Mouse (Mus musculus) forebrain, embryonic 14.5 days (tissue): ENCODE measurements around the gene C2cd4d. TPM values are rescaled to one million over a fixed set of nuclear protein-coding genes. Genes with fewer than 3 reads are reported as not detected.

Experiments used
- ATAC-seq: fragments of 200-750 bp; cut with Nextera tagmentation; 2 replicates; pipeline ENCODE4 v1.8.0; 2017; ENCODE audit warnings: mild to moderate bottlenecking, moderate library complexity
- DNase-seq: peaks from one replicate; pipeline ENCODE4 v3.0.0-alpha.2; 2015; ENCODE audit warnings: low spot score
- H3K27ac ChIP-seq: fragments of 300-500 bp; sonication (generic); 2 replicates; pipeline ENCODE4 v1.5.1; 2014; ENCODE audit warnings: low read depth, mild to moderate bottlenecking, control low read depth, low read length, moderate library complexity
- H3K27me3 ChIP-seq: fragments of 300-500 bp; sonication (generic); replicated peaks from 2 replicates; pipeline ENCODE4 v1.6.1; 2014; ENCODE audit warnings: low read length, control low read depth, mixed read lengths; ENCODE audit not compliant: control insufficient read depth, insufficient read depth
- H3K36me3 ChIP-seq: fragments of 300-500 bp; sonication (generic); 2 replicates; pipeline ENCODE4 v1.6.1; 2014; ENCODE audit warnings: low read length, control low read depth; ENCODE audit not compliant: control insufficient read depth, insufficient read depth
- H3K4me1 ChIP-seq: fragments of 300-500 bp; sonication (generic); 2 replicates; pipeline ENCODE4 v1.6.1; 2014; ENCODE audit warnings: antibody characterized with exemption, low read length, control low read depth; ENCODE audit not compliant: control insufficient read depth, insufficient read depth
- H3K4me2 ChIP-seq: fragments of 300-500 bp; sonication (generic); 2 replicates; pipeline ENCODE4 v1.6.1; 2014; ENCODE audit warnings: mild to moderate bottlenecking, control low read depth, low read length
- H3K4me3 ChIP-seq: fragments of 300-500 bp; sonication (generic); 2 replicates; pipeline ENCODE4 v1.5.1; 2014; ENCODE audit warnings: low read depth, low read length, control low read depth
- H3K9ac ChIP-seq: fragments of 300-500 bp; sonication (generic); 2 replicates; pipeline ENCODE4 v1.6.1; 2014; ENCODE audit warnings: mild to moderate bottlenecking, low read length, control low read depth, moderate library complexity
- H3K9me3 ChIP-seq: fragments of 300-500 bp; sonication (generic); replicated peaks from 2 replicates; pipeline ENCODE4 v1.6.1; 2016; ENCODE audit warnings: low read length, control low read depth, mixed read lengths; ENCODE audit not compliant: control insufficient read depth
- WGBS: fragments of 180-500 bp; shearing (Covaris S2); extraction: QIAGEN DNeasy Blood & Tissue Kit; methylation state at CpG from one replicate; pipeline ENCODE4 v1.1.7; 2014; 5-methylcytosine and 5-hydroxymethylcytosine counted together
- polyA plus RNA-seq: library from polyadenylated mRNA; unstranded; fragments of >200 nt; fragmentation: Nextera tagmentation; extraction: Ambion mirVana; gene quantifications from 2 replicates; pipeline ENCODE4 v1.2.1, GENCODE M21; 2014

Gene C2cd4d
- polyA plus RNA-seq, 1 experiment from 2014 or later = 1.5 TPM

- no peak overlapping the region for H3K4me2 ChIP-seq
- DNase-seq = no peak
- no peaks in the 10 kb centered on the region for H3K27me3 ChIP-seq
- H3K36me3 ChIP-seq = no peaks in the 10 kb centered on the region
- WGBS = 86% methylated on average over 5 of the region's 5 CpGs
- H3K9ac ChIP-seq = no peak overlapping the region
- H3K27ac ChIP-seq = no peak overlapping the region
- ATAC-seq = no peak
- no peaks in the 10 kb centered on the region for H3K9me3 ChIP-seq
- no peak overlapping the region for H3K4me3 ChIP-seq
- H3K4me1 ChIP-seq = no peaks in the 10 kb centered on the region
Observed at GRCm38 (mm10) chr3:94382308-94382707, 20.1 kb downstream of the C2cd4d start.

DNA sequence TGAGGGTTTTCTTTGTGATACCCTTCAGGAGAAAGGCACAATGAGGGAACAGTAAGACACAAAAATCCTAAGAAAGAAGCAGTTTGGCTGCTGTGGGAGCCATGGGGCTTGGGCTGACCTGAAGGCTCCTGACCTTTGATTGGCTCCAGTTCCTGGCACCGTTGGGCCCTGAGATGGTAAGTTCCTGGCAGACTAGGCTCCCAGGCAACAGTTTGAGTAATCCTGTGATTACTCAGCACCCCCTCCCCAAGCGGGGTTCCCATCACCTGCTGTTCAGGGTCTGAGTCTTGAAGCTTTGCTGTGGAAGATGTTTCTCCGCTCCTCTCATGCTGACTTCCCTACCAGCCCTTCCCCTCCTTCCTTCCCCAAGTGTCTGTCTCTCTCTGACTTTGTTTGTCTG, 21.2 kb downstream of the C2cd4d start:
- ATAC-seq (no peak), DNase-seq (no peak)
- Histone ChIP-seq H3K9me3 (no peaks in the 10 kb centered on the region), H3K27me3 (no peaks in the 10 kb centered on the region), H3K4me3 (no peak overlapping the region), H3K36me3 (no peaks in the 10 kb centered on the region), H3K4me1 (no peaks in the 10 kb centered on the region), H3K9ac (no peak overlapping the region), H3K4me2 (no peak overlapping the region), H3K27ac (no peak overlapping the region)
- WGBS = 67% methylated on average over 3 of the region's 3 CpGs

- H3K9me3 ChIP-seq = no peaks in the 10 kb centered on the region
- no peak overlapping the region for H3K27ac ChIP-seq
- H3K4me3 ChIP-seq = no peak overlapping the region
- whole genome bisulfite sequencing = 65% methylated on average over 4 of the region's 4 CpGs
- H3K4me1 ChIP-seq = no peaks in the 10 kb centered on the region
- no peak overlapping the region for H3K4me2 ChIP-seq
- H3K36me3 ChIP-seq = no peaks in the 10 kb centered on the region
- no peak overlapping the region for H3K9ac ChIP-seq
- H3K27me3 ChIP-seq = no peaks in the 10 kb centered on the region
- ATAC-seq = no peak
- DNase-seq = no peak
Observed at GRCm38 (mm10) chr3:94386671-94387070, 24.4 kb downstream of the C2cd4d start.

- H3K36me3 ChIP-seq = no peaks in the 10 kb centered on the region
- DNase-seq (no peak), ATAC-seq (no peak)
- 94% methylated on average over 10 of the region's 10 CpGs for WGBS
- no peaks in the 10 kb centered on the region for H3K4me1 ChIP-seq
- H3K9me3 ChIP-seq = no peaks in the 10 kb centered on the region
- H3K27me3 ChIP-seq = no peaks in the 10 kb centered on the region
- no peak overlapping the region for H3K4me2 ChIP-seq
- H3K4me3 ChIP-seq = no peak overlapping the region
- no peak overlapping the region for H3K27ac ChIP-seq
- no peak overlapping the region for H3K9ac ChIP-seq
Observed at GRCm38 (mm10) chr3:94387391-94387790, 25.2 kb downstream of the C2cd4d start.

DNA sequence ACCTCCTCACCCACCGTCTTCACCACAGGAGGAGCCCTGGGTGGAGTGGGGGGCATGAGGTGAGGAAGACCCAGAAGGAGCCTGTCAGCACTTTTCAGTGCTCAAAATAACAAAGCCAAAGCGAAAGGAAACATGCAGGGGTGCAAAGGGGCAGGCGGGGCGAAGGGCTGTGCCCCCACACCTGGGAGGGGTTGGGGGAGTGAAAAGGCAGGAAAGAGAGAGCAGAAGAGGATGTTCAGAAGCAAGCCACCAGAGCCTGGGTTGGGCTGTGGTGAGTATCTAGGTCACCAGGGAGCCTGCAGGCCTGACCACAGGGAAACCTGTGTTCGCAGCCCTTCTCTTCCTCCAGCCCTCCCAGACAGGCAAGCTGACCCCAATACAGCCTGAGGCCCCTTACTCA, 25.8 kb downstream of the C2cd4d start:
- Histone ChIP-seq H3K36me3 (no peaks in the 10 kb centered on the region), H3K4me3 (no peak overlapping the region), H3K9me3 (no peaks in the 10 kb centered on the region), H3K4me2 (no peak overlapping the region), H3K27ac (no peak overlapping the region), H3K4me1 (no peaks in the 10 kb centered on the region), H3K27me3 (no peaks in the 10 kb centered on the region), H3K9ac (no peak overlapping the region)
- DNase-seq (no peak), ATAC-seq (no peak)
- 92% methylated on average over 5 of the region's 5 CpGs for WGBS

- no peak for ATAC-seq
- H3K4me2 ChIP-seq = no peak overlapping the region
- H3K4me1 ChIP-seq = no peaks in the 10 kb centered on the region
- H3K36me3 ChIP-seq = no peaks in the 10 kb centered on the region
- no peak overlapping the region for H3K9ac ChIP-seq
- H3K27me3 ChIP-seq = no peaks in the 10 kb centered on the region
- no peak overlapping the region for H3K4me3 ChIP-seq
- 95% methylated on average over 16 of the region's 16 CpGs for WGBS
- no peak for DNase-seq
- no peaks in the 10 kb centered on the region for H3K9me3 ChIP-seq
- H3K27ac ChIP-seq = no peak overlapping the region
Observed at GRCm38 (mm10) chr3:94389420-94389819, 27.2 kb downstream of the C2cd4d start.

- H3K4me2 ChIP-seq = no peak overlapping the region
- no peaks in the 10 kb centered on the region for H3K9me3 ChIP-seq
- no peaks in the 10 kb centered on the region for H3K4me1 ChIP-seq
- 87% methylated on average over 5 of the region's 5 CpGs for WGBS
- no peak overlapping the region for H3K4me3 ChIP-seq
- ATAC-seq (no peak), DNase-seq (no peak)
- no peak overlapping the region for H3K27ac ChIP-seq
- H3K9ac ChIP-seq = no peak overlapping the region
- H3K36me3 ChIP-seq = no peaks in the 10 kb centered on the region
- H3K27me3 ChIP-seq = no peaks in the 10 kb centered on the region
Observed at GRCm38 (mm10) chr3:94391001-94391400, 28.8 kb downstream of the C2cd4d start.

- Histone ChIP-seq H3K4me1 (no peaks in the 10 kb centered on the region), H3K27ac (no peak overlapping the region), H3K9me3 (no peaks in the 10 kb centered on the region), H3K9ac (no peak overlapping the region), H3K4me2 (no peak overlapping the region), H3K27me3 (no peaks in the 10 kb centered on the region), H3K36me3 (no peaks in the 10 kb centered on the region), H3K4me3 (no peak overlapping the region)
- ATAC-seq (no peak), DNase-seq (no peak)
- WGBS = 87% methylated on average over 2 of the region's 2 CpGs
Observed at GRCm38 (mm10) chr3:94392128-94392527, 29.9 kb downstream of the C2cd4d start.

- DNase-seq (no peak), ATAC-seq (no peak)
- WGBS = 80% methylated on average over 4 of the region's 4 CpGs
- Histone ChIP-seq H3K9me3 (no peaks in the 10 kb centered on the region), H3K4me3 (no peak overlapping the region), H3K9ac (no peak overlapping the region), H3K4me2 (no peak overlapping the region), H3K27ac (no peak overlapping the region), H3K36me3 (no peaks in the 10 kb centered on the region), H3K27me3 (no peaks in the 10 kb centered on the region), H3K4me1 (no peaks in the 10 kb centered on the region)
Observed at GRCm38 (mm10) chr3:94393049-94393448, 30.8 kb downstream of the C2cd4d start.
